In genomic region chr2:158063036-158063435, GRCm38 (mm10) we compare ENCODE assay signal across 19 mouse cellular contexts.
"Had no signal": no experiment of that assay in that cellular context is flagged by ENCODE, and none has a peak within 500 bp of the region (broad histone marks: within the 10 kb centered on the region; RNA-seq: fewer than 3 reads in every experiment).

No protein-coding gene starts in this region.

- DNase-seq: lung, adult 18-20 months; lung, embryonic 14.5 days; lung, postnatal 10 days; lung, postnatal 4 days; midbrain, embryonic 14.5 days; retina, postnatal 1 day; right cerebral cortex, adult 18-20 months; right cerebral cortex, postnatal 25 days; right cerebral cortex, postnatal 4 days; spleen, adult 18-20 months; thymus, adult 18-20 months; thymus, postnatal 14 days; thymus, postnatal 36 days had no signal

- ATAC-seq: midbrain, embryonic 16.5 days had no signal

- H3K9me3 ChIP-seq: midbrain, embryonic 10.5 days; midbrain, embryonic 12.5 days; neural tube, embryonic 13.5 days; neural tube, embryonic 15.5 days had no signal

- H3K27me3 ChIP-seq: midbrain, embryonic 12.5 days; neural tube, embryonic 13.5 days; neural tube, embryonic 15.5 days had no signal

- H3K4me2 ChIP-seq: lung, embryonic 14.5 days; midbrain, embryonic 12.5 days; neural tube, embryonic 13.5 days; neural tube, embryonic 15.5 days had no signal

- H3K27ac ChIP-seq: midbrain, embryonic 10.5 days; midbrain, embryonic 12.5 days; neural tube, embryonic 13.5 days; neural tube, embryonic 15.5 days had no signal

- H3K9ac ChIP-seq: lung, embryonic 14.5 days; midbrain, embryonic 12.5 days; neural tube, embryonic 13.5 days; neural tube, embryonic 15.5 days had no signal

- H3K4me1 ChIP-seq: midbrain, embryonic 10.5 days had no signal

- H3K4me3 ChIP-seq: midbrain, embryonic 10.5 days; midbrain, embryonic 12.5 days; myocyte; neural tube, embryonic 13.5 days; neural tube, embryonic 15.5 days had no signal
